Mouse (Mus musculus) brain, embryonic 14.5 days (tissue): ENCODE data around the gene Tmem33.

Experiments
- CTCF ChIP-seq: fragments of 200-500 bp; IDR thresholded peaks from 2 replicates; pipeline ENCODE4 v1.5.1; 2012; ENCODE audit warnings: inconsistent platforms, mild to moderate bottlenecking, moderate library complexity, borderline replicate concordance; ENCODE audit not compliant: insufficient read depth, insufficient read length; ENCODE audit errors: extremely low read depth
- POLR2A ChIP-seq: fragments of 200-500 bp; IDR thresholded peaks from 2 replicates; pipeline ENCODE4 v1.6.1; 2012; ENCODE audit warnings: mild to moderate bottlenecking, inconsistent platforms, borderline replicate concordance; ENCODE audit not compliant: poor library complexity, insufficient read depth, insufficient read length, severe bottlenecking; ENCODE audit errors: extremely low read depth

- no peak for TF ChIP-seq CTCF
- TF ChIP-seq POLR2A = no peak
Measured at GRCm38 (mm10) chr5:67301722-67302331, 41.5 kb downstream of the Tmem33 start.
